ENCODE assay signal across 30 mouse cellular contexts in the genomic region with DNA sequence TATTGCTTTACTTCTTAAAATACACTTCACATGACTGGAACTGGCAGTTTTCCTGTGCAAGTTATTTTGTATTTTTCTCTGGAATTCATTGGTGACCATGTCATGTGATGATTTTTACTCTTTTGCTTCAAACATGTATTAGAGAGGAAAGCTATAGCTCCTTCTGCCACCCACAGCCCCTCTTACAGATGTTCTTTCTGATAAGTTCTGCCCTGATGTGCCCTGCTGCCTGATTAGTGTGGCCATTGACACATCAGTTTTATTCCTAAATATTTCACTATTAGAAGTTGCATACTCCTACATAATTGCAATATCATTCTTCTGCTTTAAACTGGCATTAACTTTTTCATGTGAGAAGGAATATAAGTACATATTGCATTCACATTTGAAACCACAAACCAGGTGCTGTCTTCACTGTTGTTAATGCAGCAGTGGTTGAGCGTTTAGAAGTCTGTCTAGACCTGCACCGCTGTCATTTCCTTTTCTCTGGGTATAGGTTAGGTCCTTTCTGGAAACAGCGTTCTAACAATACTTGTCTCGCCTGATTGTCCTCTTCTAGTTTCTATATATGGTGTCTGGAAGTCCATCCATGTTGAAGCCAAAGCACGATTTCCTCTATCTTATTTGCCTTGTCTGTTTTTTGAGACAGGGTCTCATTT.
DNase-seq lines count a peak whose midpoint lies in the region; ATAC-seq and TF ChIP-seq lines count a peak whose summit lies in the region.
"Had no signal": no experiment of that assay in that cellular context is flagged by ENCODE, and none has a peak within 500 bp of the region (broad histone marks: within the 10 kb centered on the region; RNA-seq: fewer than 3 reads in every experiment).

No protein-coding gene starts in this region.

- no peaks in the 10 kb centered on the region for H3K27me3 ChIP-seq in heart, embryonic 16.5 days (ENCODE audit: control insufficient read depth, insufficient read depth, low read length)
- no peaks in the 10 kb centered on the region for H3K27me3 ChIP-seq in heart, embryonic 12.5 days (replicated peaks)
- H3K27me3 ChIP-seq in forebrain, postnatal 0 days (ENCODE audit: insufficient read depth, low read length): no peaks in the 10 kb centered on the region
- H3K27me3 ChIP-seq: embryonic facial prominence, embryonic 15.5 days; heart, embryonic 15.5 days; hindbrain, embryonic 15.5 days; limb, embryonic 12.5 days; liver, embryonic 15.5 days; midbrain, embryonic 12.5 days; stomach, embryonic 15.5 days had no signal

- H3K9me3 ChIP-seq in heart, embryonic 16.5 days (replicated peaks; ENCODE audit: control insufficient read depth, low read length): no peaks in the 10 kb centered on the region
- H3K9me3 ChIP-seq in heart, embryonic 12.5 days (replicated peaks): no peaks in the 10 kb centered on the region
- no peaks in the 10 kb centered on the region for H3K9me3 ChIP-seq in forebrain, postnatal 0 days (ENCODE audit: low read length)
- H3K9me3 ChIP-seq: embryonic facial prominence, embryonic 15.5 days; heart, embryonic 15.5 days; hindbrain, embryonic 15.5 days; limb, embryonic 12.5 days; liver, embryonic 15.5 days; midbrain, embryonic 12.5 days; stomach, embryonic 15.5 days had no signal

- no peak overlapping the region for H3K9ac ChIP-seq in heart, embryonic 16.5 days (ENCODE audit: low read length)
- no peak overlapping the region for H3K9ac ChIP-seq in heart, embryonic 12.5 days
- no peak overlapping the region for H3K9ac ChIP-seq in forebrain, postnatal 0 days
- H3K9ac ChIP-seq: embryonic facial prominence, embryonic 15.5 days; heart, embryonic 15.5 days; hindbrain, embryonic 15.5 days; limb, embryonic 12.5 days; liver, embryonic 15.5 days; midbrain, embryonic 12.5 days; stomach, embryonic 15.5 days had no signal

- 76% methylated on average over 5 of the region's 5 CpGs for WGBS in heart, embryonic 16.5 days
- 81% methylated on average over 5 of the region's 5 CpGs for WGBS in heart, embryonic 12.5 days
- 97% methylated on average over 5 of the region's 5 CpGs for WGBS in forebrain, postnatal 0 days

- TF ChIP-seq POLR2A in cortical plate, adult 2 months (IDR thresholded peaks at IDR 0.05; ENCODE audit: extremely low read depth, insufficient read depth, low read length): no peak

- DNase-seq in heart, adult 18-20 months: no peak
- no peak for DNase-seq in forebrain, postnatal 0 days
- DNase-seq in layer of hippocampus, adult 18-20 months (ENCODE audit: low spot score in 2 of 2): no peak
- DNase-seq: adrenal gland, postnatal 10 days; cerebellum, adult 18-20 months; cerebellum, postnatal 25 days; gastrocnemius, postnatal 14 days; heart, adult 11 months; heart, postnatal 4 days; kidney, postnatal 25 days; layer of hippocampus, postnatal 36 days; retina, postnatal 1 day; right cerebral cortex, postnatal 25 days; spleen, adult 18-20 months; thymus, postnatal 36 days had no signal

- ATAC-seq in heart, embryonic 16.5 days (replicated peaks; ENCODE audit: extremely low read depth, insufficient read depth, low FRiP score): peak; percentile 49
- peak; percentile 71 for ATAC-seq in CD4-positive, CD25-positive, alpha-beta regulatory T cell, adult 4 months
- ATAC-seq in megakaryocyte-erythroid progenitor cell, adult 5-6 weeks (replicated peaks; ENCODE audit: low FRiP score, low TSS enrichment, poor library complexity, severe bottlenecking): peak; percentile 69
- ATAC-seq in heart, embryonic 12.5 days (ENCODE audit: insufficient number of reproducible peaks, low FRiP score): no peak
- no peak for ATAC-seq in forebrain, postnatal 0 days
- ATAC-seq: forebrain, embryonic 14.5 days; intestine, postnatal 0 days had no signal

- no peaks in the 10 kb centered on the region for H3K36me3 ChIP-seq in heart, embryonic 16.5 days (ENCODE audit: control insufficient read depth, insufficient read depth)
- peaks cover 5% of the 10 kb centered on the region; the same call in 1 of the 2 replicates for H3K36me3 ChIP-seq in heart, embryonic 12.5 days
- H3K36me3 ChIP-seq in forebrain, postnatal 0 days (ENCODE audit: insufficient read depth): no peaks in the 10 kb centered on the region
- H3K36me3 ChIP-seq: heart, embryonic 15.5 days; hindbrain, embryonic 15.5 days had no signal

- H3K4me2 ChIP-seq in heart, embryonic 16.5 days (ENCODE audit: low read depth, low read length): no peak overlapping the region
- no peak overlapping the region for H3K4me2 ChIP-seq in heart, embryonic 12.5 days
- H3K4me2 ChIP-seq in forebrain, postnatal 0 days (ENCODE audit: low read depth): no peak overlapping the region
- H3K4me2 ChIP-seq: embryonic facial prominence, embryonic 15.5 days; heart, embryonic 15.5 days; hindbrain, embryonic 15.5 days; limb, embryonic 12.5 days; liver, embryonic 15.5 days; midbrain, embryonic 12.5 days; stomach, embryonic 15.5 days had no signal

- no peak for TF ChIP-seq CTCF in cortical plate, adult 2 months (IDR thresholded peaks at IDR 0.05; ENCODE audit: extremely low read depth, insufficient read depth, low read length)
- no peak for TF ChIP-seq CTCF in forebrain, postnatal 0 days (IDR thresholded peaks at IDR 0.05; ENCODE audit: low read depth)

- H3K27ac ChIP-seq in heart, embryonic 16.5 days (ENCODE audit: low read length): no peak overlapping the region
- peak overlapping the region; percentile 35; the same call in 1 of the 2 replicates for H3K27ac ChIP-seq in cortical plate, adult 2 months (ENCODE audit: insufficient read depth, low read length)
- H3K27ac ChIP-seq in heart, embryonic 12.5 days (ENCODE audit: poor library complexity, severe bottlenecking): no peak overlapping the region
- H3K27ac ChIP-seq in forebrain, postnatal 0 days (ENCODE audit: low read depth, low read length): no peak overlapping the region
- H3K27ac ChIP-seq: embryonic facial prominence, embryonic 15.5 days; heart, embryonic 15.5 days; hindbrain, embryonic 15.5 days; limb, embryonic 12.5 days; liver, embryonic 15.5 days; macrophage; midbrain, embryonic 12.5 days; stomach, embryonic 15.5 days had no signal

- H3K4me3 ChIP-seq in heart, embryonic 16.5 days (ENCODE audit: low read length): no peak overlapping the region
- H3K4me3 ChIP-seq in cortical plate, adult 2 months (ENCODE audit: insufficient read depth, low read length): no peak overlapping the region
- no peak overlapping the region for H3K4me3 ChIP-seq in heart, embryonic 12.5 days
- no peak overlapping the region for H3K4me3 ChIP-seq in forebrain, postnatal 0 days (ENCODE audit: low read depth, low read length)
- H3K4me3 ChIP-seq: embryonic facial prominence, embryonic 15.5 days; heart, embryonic 15.5 days; hindbrain, embryonic 15.5 days; limb, embryonic 12.5 days; liver, embryonic 15.5 days; midbrain, embryonic 12.5 days; stomach, embryonic 15.5 days had no signal

- 0 out of 2 replicates have a peak, but pooled peaks cover 2% of the 10 kb centered on the region for H3K4me1 ChIP-seq in heart, embryonic 16.5 days (ENCODE audit: control insufficient read depth, insufficient read depth, low read length)
- peaks cover 1% of the 10 kb centered on the region for H3K4me1 ChIP-seq in cortical plate, adult 2 months (ENCODE audit: control insufficient read depth, insufficient read depth, low read length)
- H3K4me1 ChIP-seq in heart, embryonic 12.5 days (replicated peaks): no peaks in the 10 kb centered on the region
- no peaks in the 10 kb centered on the region for H3K4me1 ChIP-seq in forebrain, postnatal 0 days (ENCODE audit: insufficient read depth)
- H3K4me1 ChIP-seq: embryonic facial prominence, embryonic 15.5 days; heart, embryonic 15.5 days; hindbrain, embryonic 15.5 days; limb, embryonic 12.5 days; midbrain, embryonic 12.5 days had no signal

Comparison
In these comparisons a context has a peak if more than half of its experiments do, and no peak if none do; other contexts are left out.
1. ATAC-seq: peak in heart, embryonic 16.5 days (single experiment), CD4-positive, CD25-positive, alpha-beta regulatory T cell, adult 4 months (single experiment) and megakaryocyte-erythroid progenitor cell, adult 5-6 weeks (single experiment); none in heart, embryonic 12.5 days (single experiment) and forebrain, postnatal 0 days (single experiment).